Mouse (Mus musculus): ENCODE data around the gene Senp5. TPM values are rescaled to one million over a fixed set of nuclear protein-coding genes. Genes with fewer than 3 reads are reported as not detected.

Senp5 gene
- total and polyA plus RNA-seq, 2 experiments from 2014 or later = 12.8 to 23.3 TPM

- H3K27me3 ChIP-seq (ENCODE audit: insufficient read depth, low read length) = no peaks in the 10 kb centered on the region
- no peak overlapping the region for H3K4me3 ChIP-seq (ENCODE audit: low read depth, low read length)
- DNase-seq (ENCODE audit: low spot score) = no peak
- no peak overlapping the region for H3K27ac ChIP-seq (ENCODE audit: low read depth, low read length)
- ATAC-seq (ENCODE audit: low FRiP score) = no peak
- no peak overlapping the region for H3K9ac ChIP-seq (replicated peaks; ENCODE audit: low read length, poor library complexity, severe bottlenecking)
- H3K36me3 ChIP-seq (ENCODE audit: insufficient read depth, low read length) = no peaks in the 10 kb centered on the region
- WGBS = 79% methylated on average over 10 of the region's 10 CpGs
- H3K9me3 ChIP-seq (ENCODE audit: low read length) = no peaks in the 10 kb centered on the region
- no peak for TF ChIP-seq CTCF (IDR thresholded peaks at IDR 0.05)
- no peak overlapping the region for H3K4me2 ChIP-seq (ENCODE audit: low read depth, low read length, poor library complexity, severe bottlenecking)
- H3K4me1 ChIP-seq (ENCODE audit: insufficient read depth, low read length) = no peaks in the 10 kb centered on the region
Observed at GRCm38 (mm10) chr16:32008529-32009293, 5.6 kb upstream of the Senp5 start.

- WGBS = 95% methylated on average over 3 of the region's 3 CpGs
- no peak overlapping the region for H3K27ac ChIP-seq (ENCODE audit: low read depth, low read length)
- no peak overlapping the region for H3K4me3 ChIP-seq (ENCODE audit: low read depth, low read length)
- H3K4me1 ChIP-seq (ENCODE audit: insufficient read depth, low read length) = peaks cover 7% of the 10 kb centered on the region; the same call in 1 of the 2 replicates
- H3K9me3 ChIP-seq (ENCODE audit: low read length) = no peaks in the 10 kb centered on the region
- H3K27me3 ChIP-seq (ENCODE audit: insufficient read depth, low read length) = no peaks in the 10 kb centered on the region
- H3K4me2 ChIP-seq (ENCODE audit: low read depth, low read length, poor library complexity, severe bottlenecking) = no peak overlapping the region
- TF ChIP-seq CTCF (IDR thresholded peaks at IDR 0.05) = no peak
- no peaks in the 10 kb centered on the region for H3K36me3 ChIP-seq (ENCODE audit: insufficient read depth, low read length)
- DNase-seq (ENCODE audit: low spot score) (no peak), ATAC-seq (ENCODE audit: low FRiP score) (no peak)
- H3K9ac ChIP-seq (replicated peaks; ENCODE audit: low read length, poor library complexity, severe bottlenecking) = no peak overlapping the region
Observed at GRCm38 (mm10) chr16:32004731-32005130, 1.6 kb upstream of the Senp5 start.

GRCm38 (mm10) chr16:31996371-31996770, 6.7 kb downstream of the Senp5 start:
- no peaks in the 10 kb centered on the region for H3K9me3 ChIP-seq (ENCODE audit: low read length)
- no peaks in the 10 kb centered on the region for H3K4me1 ChIP-seq (ENCODE audit: insufficient read depth, low read length)
- H3K27me3 ChIP-seq (ENCODE audit: insufficient read depth, low read length) = no peaks in the 10 kb centered on the region
- no peak overlapping the region for H3K27ac ChIP-seq (ENCODE audit: low read depth, low read length)
- no peak for TF ChIP-seq CTCF (IDR thresholded peaks at IDR 0.05)
- ATAC-seq (ENCODE audit: low FRiP score) = no peak
- peaks cover 2% of the 10 kb centered on the region; the same call in 1 of the 2 replicates for H3K36me3 ChIP-seq (ENCODE audit: insufficient read depth, low read length)
- no peak overlapping the region for H3K4me2 ChIP-seq (ENCODE audit: low read depth, low read length, poor library complexity, severe bottlenecking)
- DNase-seq (ENCODE audit: low spot score) = no peak
- no peak overlapping the region for H3K4me3 ChIP-seq (ENCODE audit: low read depth, low read length)
- no peak overlapping the region for H3K9ac ChIP-seq (replicated peaks; ENCODE audit: low read length, poor library complexity, severe bottlenecking)
- 88% methylated on average over 5 of the region's 5 CpGs for WGBS

GRCm38 (mm10) chr16:31993946-31994345, 9.1 kb downstream of the Senp5 start:
- DNase-seq (ENCODE audit: low spot score) (no peak), ATAC-seq (ENCODE audit: low FRiP score) (no peak)
- Histone ChIP-seq H3K9me3 (ENCODE audit: low read length) (no peaks in the 10 kb centered on the region), H3K36me3 (ENCODE audit: insufficient read depth, low read length) (peaks cover 14% of the 10 kb centered on the region), H3K27me3 (ENCODE audit: insufficient read depth, low read length) (no peaks in the 10 kb centered on the region), H3K4me2 (ENCODE audit: low read depth, low read length, poor library complexity, severe bottlenecking) (no peak overlapping the region), H3K27ac (ENCODE audit: low read depth, low read length) (no peak overlapping the region), H3K4me1 (ENCODE audit: insufficient read depth, low read length) (no peaks in the 10 kb centered on the region), H3K9ac (replicated peaks; ENCODE audit: low read length, poor library complexity, severe bottlenecking) (no peak overlapping the region), H3K4me3 (ENCODE audit: low read depth, low read length) (no peak overlapping the region)
- TF ChIP-seq CTCF (IDR thresholded peaks at IDR 0.05) = no peak

GRCm38 (mm10) chr16:31993195-31993594, 9.9 kb downstream of the Senp5 start:
- no peaks in the 10 kb centered on the region for H3K4me1 ChIP-seq (ENCODE audit: insufficient read depth, low read length)
- DNase-seq (ENCODE audit: low spot score) (no peak), ATAC-seq (ENCODE audit: low FRiP score) (no peak)
- H3K9me3 ChIP-seq (ENCODE audit: low read length) = no peaks in the 10 kb centered on the region
- no peak overlapping the region for H3K27ac ChIP-seq (ENCODE audit: low read depth, low read length)
- no peaks in the 10 kb centered on the region for H3K27me3 ChIP-seq (ENCODE audit: insufficient read depth, low read length)
- H3K9ac ChIP-seq (replicated peaks; ENCODE audit: low read length, poor library complexity, severe bottlenecking) = no peak overlapping the region
- no peak overlapping the region for H3K4me3 ChIP-seq (ENCODE audit: low read depth, low read length)
- no peak for TF ChIP-seq CTCF (IDR thresholded peaks at IDR 0.05)
- WGBS = 92% methylated on average over 4 of the region's 4 CpGs
- H3K36me3 ChIP-seq (ENCODE audit: insufficient read depth, low read length) = peaks cover 18% of the 10 kb centered on the region
- H3K4me2 ChIP-seq (ENCODE audit: low read depth, low read length, poor library complexity, severe bottlenecking) = no peak overlapping the region

GRCm38 (mm10) chr16:31992039-31992438, 11.0 kb downstream of the Senp5 start:
- H3K9me3 ChIP-seq (ENCODE audit: low read length) = no peaks in the 10 kb centered on the region
- no peaks in the 10 kb centered on the region for H3K4me1 ChIP-seq (ENCODE audit: insufficient read depth, low read length)
- peaks cover 21% of the 10 kb centered on the region for H3K36me3 ChIP-seq (ENCODE audit: insufficient read depth, low read length)
- no peak overlapping the region for H3K27ac ChIP-seq (ENCODE audit: low read depth, low read length)
- ATAC-seq (ENCODE audit: low FRiP score) = no peak
- peak; percentile 14; the same call in 1 of the 2 replicates for TF ChIP-seq CTCF (IDR thresholded peaks at IDR 0.05)
- no peak overlapping the region for H3K4me2 ChIP-seq (ENCODE audit: low read depth, low read length, poor library complexity, severe bottlenecking)
- WGBS = 55% methylated on average over 1 of the region's 1 CpGs
- H3K9ac ChIP-seq (replicated peaks; ENCODE audit: low read length, poor library complexity, severe bottlenecking) = no peak overlapping the region
- no peak for DNase-seq (ENCODE audit: low spot score)
- H3K4me3 ChIP-seq (ENCODE audit: low read depth, low read length) = no peak overlapping the region
- H3K27me3 ChIP-seq (ENCODE audit: insufficient read depth, low read length) = no peaks in the 10 kb centered on the region
